Mouse (Mus musculus) intestine, embryonic 14.5 days (tissue): ENCODE measurements around the gene Scn8a. TPM values are rescaled to one million over a fixed set of nuclear protein-coding genes. Genes with fewer than 3 reads are reported as not detected.

Experiments used
- ATAC-seq: fragments of 200-750 bp; cut with Nextera tagmentation; replicated peaks from 2 replicates; pipeline ENCODE4 v1.8.0; 2017; ENCODE audit warnings: low read depth, moderate number of reproducible peaks, moderate TSS enrichment, moderate library complexity; ENCODE audit not compliant: low FRiP score, low TSS enrichment
- DNase-seq: peaks from one replicate; pipeline ENCODE4 v3.0.0-alpha.2; 2018; ENCODE audit warnings: low spot score
- H3K27ac ChIP-seq: fragments of 300-500 bp; sonication (generic); 2 replicates; pipeline ENCODE4 v1.5.1; 2014; ENCODE audit warnings: low read depth, mild to moderate bottlenecking, control low read depth
- H3K27me3 ChIP-seq: fragments of 300-500 bp; sonication (generic); replicated peaks from 2 replicates; pipeline ENCODE4 v1.6.1; 2014; ENCODE audit warnings: low read length, control low read depth; ENCODE audit not compliant: control insufficient read depth, insufficient read depth
- H3K36me3 ChIP-seq: fragments of 300-500 bp; sonication (generic); 2 replicates; pipeline ENCODE4 v1.6.1; 2014; ENCODE audit warnings: low read length, control low read depth; ENCODE audit not compliant: control insufficient read depth, insufficient read depth
- H3K4me1 ChIP-seq: fragments of 300-500 bp; sonication (generic); replicated peaks from 2 replicates; pipeline ENCODE4 v1.6.1; 2014; ENCODE audit warnings: low read length, control low read depth, mixed read lengths; ENCODE audit not compliant: control insufficient read depth, insufficient read depth
- H3K4me2 ChIP-seq: fragments of 300-500 bp; sonication (generic); 2 replicates; pipeline ENCODE4 v1.6.1; 2014; ENCODE audit warnings: low read length
- H3K4me3 ChIP-seq: fragments of 300-500 bp; sonication (generic); 2 replicates; pipeline ENCODE4 v1.5.1; 2014; ENCODE audit warnings: low read depth, low read length, control low read depth, mixed read lengths
- H3K9ac ChIP-seq: fragments of 300-500 bp; sonication (generic); 2 replicates; pipeline ENCODE4 v1.6.1; 2014; ENCODE audit warnings: mild to moderate bottlenecking, low read length
- H3K9me3 ChIP-seq: fragments of 300-500 bp; sonication (generic); 2 replicates; pipeline ENCODE4 v1.6.1; 2016; ENCODE audit warnings: low read length, control low read depth; ENCODE audit not compliant: control insufficient read depth
- WGBS: fragments of 180-500 bp; shearing (Covaris S2); extraction: QIAGEN DNeasy Blood & Tissue Kit; methylation state at CpG from one replicate; pipeline ENCODE4 v1.1.7; 2014; 5-methylcytosine and 5-hydroxymethylcytosine counted together
- polyA plus RNA-seq: library from polyadenylated mRNA; unstranded; fragments of >200 nt; fragmentation: Nextera tagmentation; extraction: Ambion mirVana; gene quantifications from 2 replicates; pipeline ENCODE4 v1.2.1, GENCODE M21; 2014

The Scn8a gene
- polyA plus RNA-seq, 1 experiment from 2014 or later: 4.0 TPM

GRCm38 (mm10) chr15:101081035-101081548 lies 211.4 kb downstream of the Scn8a start:
- Histone ChIP-seq H3K27ac (no peak overlapping the region), H3K9me3 (no peaks in the 10 kb centered on the region), H3K4me3 (no peak overlapping the region), H3K4me2 (no peak overlapping the region), H3K9ac (no peak overlapping the region), H3K36me3 (no peaks in the 10 kb centered on the region), H3K27me3 (no peaks in the 10 kb centered on the region), H3K4me1 (peaks cover 33% of the 10 kb centered on the region)
- 81% methylated on average over 7 of the region's 7 CpGs for WGBS
- DNase-seq (no peak), ATAC-seq (no peak)

- DNase-seq: no peak
- Histone ChIP-seq H3K4me2 (no peak overlapping the region), H3K9me3 (no peaks in the 10 kb centered on the region), H3K4me3 (no peak overlapping the region), H3K27me3 (no peaks in the 10 kb centered on the region), H3K4me1 (peaks cover 22% of the 10 kb centered on the region), H3K36me3 (no peaks in the 10 kb centered on the region), H3K9ac (no peak overlapping the region), H3K27ac (no peak overlapping the region)
- WGBS: 42% methylated on average over 4 of the region's 4 CpGs
- ATAC-seq: no peak
Measured at GRCm38 (mm10) chr15:101082236-101082635, 212.6 kb downstream of the Scn8a start.

GRCm38 (mm10) chr15:101084499-101084898 lies 214.8 kb downstream of the Scn8a start:
- ATAC-seq (no peak), DNase-seq (no peak)
- Histone ChIP-seq H3K9me3 (no peaks in the 10 kb centered on the region), H3K36me3 (no peaks in the 10 kb centered on the region), H3K9ac (no peak overlapping the region), H3K4me2 (no peak overlapping the region), H3K27me3 (no peaks in the 10 kb centered on the region), H3K4me3 (no peak overlapping the region), H3K4me1 (peaks cover 14% of the 10 kb centered on the region), H3K27ac (no peak overlapping the region)
- WGBS: 72% methylated on average over 10 of the region's 10 CpGs

- no peaks in the 10 kb centered on the region for H3K36me3 ChIP-seq
- DNase-seq (no peak), ATAC-seq (no peak)
- no peaks in the 10 kb centered on the region for H3K9me3 ChIP-seq
- no peak overlapping the region for H3K4me3 ChIP-seq
- H3K27ac ChIP-seq: no peak overlapping the region
- H3K27me3 ChIP-seq: no peaks in the 10 kb centered on the region
- peaks cover 11% of the 10 kb centered on the region for H3K4me1 ChIP-seq
- H3K9ac ChIP-seq: no peak overlapping the region
- H3K4me2 ChIP-seq: no peak overlapping the region
- WGBS: 62% methylated on average over 9 of the region's 9 CpGs
Measured at GRCm38 (mm10) chr15:101086451-101086850, 216.8 kb downstream of the Scn8a start.

GRCm38 (mm10) chr15:101086956-101087355 lies 217.3 kb downstream of the Scn8a start:
- Histone ChIP-seq H3K36me3 (no peaks in the 10 kb centered on the region), H3K27me3 (no peaks in the 10 kb centered on the region), H3K9me3 (no peaks in the 10 kb centered on the region), H3K27ac (no peak overlapping the region), H3K9ac (no peak overlapping the region), H3K4me3 (no peak overlapping the region), H3K4me2 (no peak overlapping the region), H3K4me1 (peaks cover 6% of the 10 kb centered on the region; the same call in 1 of the 2 replicates)
- ATAC-seq (no peak), DNase-seq (no peak)
- 58% methylated on average over 3 of the region's 3 CpGs for WGBS

GRCm38 (mm10) chr15:101088291-101088690 lies 218.6 kb downstream of the Scn8a start:
- H3K4me3 ChIP-seq: no peak overlapping the region
- peaks cover under 1% of the 10 kb centered on the region; the same call in 1 of the 2 replicates for H3K4me1 ChIP-seq
- H3K9ac ChIP-seq: no peak overlapping the region
- WGBS: 75% methylated on average over 4 of the region's 4 CpGs
- H3K27me3 ChIP-seq: no peaks in the 10 kb centered on the region
- no peak overlapping the region for H3K27ac ChIP-seq
- no peaks in the 10 kb centered on the region for H3K9me3 ChIP-seq
- no peak for ATAC-seq
- no peak for DNase-seq
- H3K36me3 ChIP-seq: no peaks in the 10 kb centered on the region
- no peak overlapping the region for H3K4me2 ChIP-seq

- H3K4me2 ChIP-seq: no peak overlapping the region
- H3K9ac ChIP-seq: no peak overlapping the region
- no peak for ATAC-seq
- H3K9me3 ChIP-seq: no peaks in the 10 kb centered on the region
- no peaks in the 10 kb centered on the region for H3K27me3 ChIP-seq
- no peak overlapping the region for H3K4me3 ChIP-seq
- WGBS: 94% methylated on average over 8 of the region's 8 CpGs
- H3K4me1 ChIP-seq: peaks cover 4% of the 10 kb centered on the region; the same call in 1 of the 2 replicates
- no peak overlapping the region for H3K27ac ChIP-seq
- H3K36me3 ChIP-seq: no peaks in the 10 kb centered on the region
- DNase-seq: no peak
Measured at GRCm38 (mm10) chr15:101091551-101091950, 221.9 kb downstream of the Scn8a start.

GRCm38 (mm10) chr15:101092121-101092828 lies 222.6 kb downstream of the Scn8a start:
- Histone ChIP-seq H3K4me2 (peak overlapping the region; percentile 16; the same call in 1 of the 2 replicates), H3K27me3 (no peaks in the 10 kb centered on the region), H3K27ac (peak overlapping the region; percentile 17; the same call in 1 of the 2 replicates), H3K9me3 (no peaks in the 10 kb centered on the region), H3K4me1 (peaks cover 4% of the 10 kb centered on the region; the same call in 1 of the 2 replicates), H3K9ac (no peak overlapping the region), H3K36me3 (no peaks in the 10 kb centered on the region), H3K4me3 (no peak overlapping the region)
- ATAC-seq (no peak), DNase-seq (no peak)
- WGBS: 40% methylated on average over 14 of the region's 14 CpGs
